Mouse (Mus musculus) cerebellum, postnatal 14 days (tissue): ENCODE data around the gene Lrig3.

ENCODE experiments used
- DNase-seq, 2 experiments: peaks; one replicate each; pipeline ENCODE4 v3.0.0; 2021; ENCODE audit warnings: mixed read lengths in 2 of 2

Gene Lrig3

GRCm38 (mm10) chr10:126002818-126003506 is 37.0 kb downstream of the Lrig3 start:
- DNase-seq, result no peak

- no peak for DNase-seq
Observed at GRCm38 (mm10) chr10:126003857-126004256, 37.9 kb downstream of the Lrig3 start.

GRCm38 (mm10) chr10:126013667-126014066 is 47.7 kb downstream of the Lrig3 start:
- DNase-seq, result no peak

- no peak for DNase-seq
Observed at GRCm38 (mm10) chr10:126014673-126015072, 48.7 kb downstream of the Lrig3 start.

GRCm38 (mm10) chr10:126015644-126016043 is 49.7 kb downstream of the Lrig3 start:
- DNase-seq, result no peak

GRCm38 (mm10) chr10:126019350-126019991 is 53.5 kb downstream of the Lrig3 start:
- DNase-seq, result no peak

- DNase-seq, result no peak
Observed at GRCm38 (mm10) chr10:126028574-126029440, 62.8 kb downstream of the Lrig3 start.

GRCm38 (mm10) chr10:126029441-126030114 is 63.6 kb downstream of the Lrig3 start:
- no peak for DNase-seq

GRCm38 (mm10) chr10:126056881-126057280 is 90.9 kb downstream of the Lrig3 start:
- DNase-seq, result no peak

GRCm38 (mm10) chr10:126062812-126063211 is 96.8 kb downstream of the Lrig3 start:
- no peak for DNase-seq
